Mouse (Mus musculus): Measurements from ENCODE around the gene Mfap1b. TPM values are rescaled to one million over a fixed set of nuclear protein-coding genes. Genes with fewer than 3 reads are reported as not detected.
"Not testable (repeated sequence)": the region's sequence is repeated elsewhere in the genome, so short reads cannot be mapped to it uniquely, and the experiment has no call there.

Gene Mfap1b
- total RNA-seq (2014; fragmentation: Nextera tagmentation): 19.7 and 20.2 TPM in 2 replicates
- 50.0 and 51.3 TPM in 2 replicates for total RNA-seq (2017)

GRCm38 (mm10) chr2:121473301-121474179 is at the start of gene Mfap1b:
Gene Mfap1b, minus strand, starts transcription at chr2:121474067.
- peak; percentile 96 for ATAC-seq (replicated peaks; ENCODE audit: low FRiP score, low TSS enrichment, poor library complexity, severe bottlenecking)

GRCm38 (mm10) chr2:121522830-121523229 is 49.0 kb upstream of the Mfap1b start:
- not testable (repeated sequence) for ATAC-seq (replicated peaks; ENCODE audit: low FRiP score, low TSS enrichment, poor library complexity, severe bottlenecking)

GRCm38 (mm10) chr2:121522006-121522405 is 48.1 kb upstream of the Mfap1b start:
- ATAC-seq (replicated peaks; ENCODE audit: low FRiP score, low TSS enrichment, poor library complexity, severe bottlenecking): peak; percentile 73

DNA sequence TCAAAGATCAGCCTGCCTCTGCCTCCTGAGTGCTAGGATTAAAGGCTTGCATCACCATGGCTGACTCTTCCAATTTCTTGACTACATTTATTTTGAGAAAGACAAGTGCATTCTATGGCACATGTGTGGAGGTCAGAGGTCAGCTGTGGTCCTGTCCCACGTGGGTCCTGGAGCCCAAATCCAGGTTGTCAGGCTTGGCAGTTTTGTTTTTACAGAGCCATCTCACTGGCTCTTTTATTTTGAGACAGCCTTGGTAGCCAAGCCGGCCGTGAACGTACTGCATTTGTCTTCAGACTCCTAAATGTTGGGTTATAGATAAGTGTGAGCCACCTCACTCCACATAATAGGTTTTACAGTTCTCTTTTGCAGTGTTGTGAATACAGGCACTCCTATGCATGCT is 44.8 kb upstream of the Mfap1b start:
- not testable (repeated sequence) for ATAC-seq (replicated peaks; ENCODE audit: low FRiP score, low TSS enrichment, poor library complexity, severe bottlenecking)

DNA sequence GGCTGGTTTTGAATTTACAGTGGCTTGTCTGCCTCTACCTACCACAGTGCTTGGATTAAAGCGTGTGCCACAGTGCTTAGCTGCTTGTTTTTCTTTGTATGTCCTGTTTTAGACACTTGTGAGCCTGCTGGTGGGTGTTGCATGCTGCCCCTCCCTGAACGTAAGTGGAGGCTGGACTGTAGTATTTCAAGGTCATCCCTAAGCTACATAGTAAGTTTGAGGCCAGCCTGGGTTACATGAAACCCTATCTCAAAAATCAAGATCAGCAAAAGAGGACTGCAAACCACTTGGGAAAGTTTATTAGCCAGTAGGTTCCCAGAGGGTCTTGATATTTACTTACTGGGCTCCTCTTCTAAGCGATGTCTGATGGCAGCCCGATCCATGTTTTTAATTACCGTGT is 44.2 kb upstream of the Mfap1b start:
- no peak for ATAC-seq (replicated peaks; ENCODE audit: low FRiP score, low TSS enrichment, poor library complexity, severe bottlenecking)

- ATAC-seq (replicated peaks; ENCODE audit: low FRiP score, low TSS enrichment, poor library complexity, severe bottlenecking): no peak
Measured at GRCm38 (mm10) chr2:121514211-121514610, 40.3 kb upstream of the Mfap1b start.

DNA sequence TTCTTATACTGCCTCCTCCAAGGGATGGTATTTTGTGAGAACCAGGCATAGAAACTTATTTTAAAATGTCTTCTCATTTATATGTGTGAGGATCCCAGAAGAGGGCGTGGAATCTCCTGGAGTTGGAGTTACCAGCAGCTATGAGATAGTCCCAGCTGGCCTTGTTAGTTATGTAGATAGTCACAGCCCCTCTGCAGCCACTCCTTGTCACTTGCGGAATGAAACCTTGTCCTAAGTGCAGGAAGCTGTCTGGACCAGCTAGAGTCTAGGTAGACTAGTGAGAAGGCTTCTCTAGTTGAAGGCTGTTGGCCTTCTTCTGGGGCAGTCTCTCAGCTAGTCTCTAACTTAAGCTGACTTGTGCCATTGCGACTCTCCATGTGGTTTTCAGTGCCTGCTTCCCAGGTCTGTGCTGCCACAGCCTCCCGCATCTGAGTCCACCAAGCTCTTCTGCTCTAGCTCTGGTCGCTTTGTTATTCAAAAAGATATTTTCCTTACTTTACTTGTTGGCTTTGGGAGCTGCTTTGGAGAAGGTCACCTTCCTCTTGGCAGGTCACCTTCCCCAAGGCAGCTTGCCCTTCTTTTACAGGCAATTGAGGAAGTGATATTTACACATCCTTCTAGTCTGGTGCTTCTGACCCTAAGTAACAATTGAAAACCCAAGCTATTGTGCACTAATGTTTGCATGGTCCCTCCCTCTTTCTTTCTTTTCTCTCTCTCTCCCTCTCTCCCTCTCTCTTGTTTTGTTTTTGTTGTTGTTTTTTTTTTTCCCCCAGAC is 39.3 kb upstream of the Mfap1b start:
- ATAC-seq (replicated peaks; ENCODE audit: low FRiP score, low TSS enrichment, poor library complexity, severe bottlenecking): not testable (repeated sequence)

GRCm38 (mm10) chr2:121511401-121511800 is 37.5 kb upstream of the Mfap1b start:
- ATAC-seq (replicated peaks; ENCODE audit: low FRiP score, low TSS enrichment, poor library complexity, severe bottlenecking): no peak

GRCm38 (mm10) chr2:121509584-121509983 is 35.7 kb upstream of the Mfap1b start:
- ATAC-seq (replicated peaks; ENCODE audit: low FRiP score, low TSS enrichment, poor library complexity, severe bottlenecking): 0 out of 2 replicates have a peak, but pooled peaks have one; percentile 38

DNA sequence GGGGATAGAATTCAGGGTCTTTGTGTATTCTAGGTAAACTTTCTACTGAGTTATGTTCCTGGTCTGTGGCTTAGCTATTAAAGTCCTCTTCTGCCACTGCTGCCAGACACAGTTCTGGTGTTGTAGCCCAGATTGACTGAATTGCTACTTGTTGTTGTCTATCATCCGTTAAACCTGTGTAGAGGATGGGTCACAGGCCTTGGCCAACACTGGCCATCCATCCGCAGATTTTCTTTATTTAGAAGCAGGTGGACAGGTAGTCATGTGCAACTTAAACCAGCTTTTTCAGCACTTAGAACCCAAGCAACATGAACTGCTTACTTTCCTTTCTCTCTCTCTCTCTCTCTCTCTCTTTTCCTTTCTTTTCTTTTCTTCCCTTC is 34.1 kb upstream of the Mfap1b start:
- no peak for ATAC-seq (replicated peaks; ENCODE audit: low FRiP score, low TSS enrichment, poor library complexity, severe bottlenecking)

GRCm38 (mm10) chr2:121507173-121507950 is 33.5 kb upstream of the Mfap1b start:
- ATAC-seq (replicated peaks; ENCODE audit: low FRiP score, low TSS enrichment, poor library complexity, severe bottlenecking): no peak

DNA sequence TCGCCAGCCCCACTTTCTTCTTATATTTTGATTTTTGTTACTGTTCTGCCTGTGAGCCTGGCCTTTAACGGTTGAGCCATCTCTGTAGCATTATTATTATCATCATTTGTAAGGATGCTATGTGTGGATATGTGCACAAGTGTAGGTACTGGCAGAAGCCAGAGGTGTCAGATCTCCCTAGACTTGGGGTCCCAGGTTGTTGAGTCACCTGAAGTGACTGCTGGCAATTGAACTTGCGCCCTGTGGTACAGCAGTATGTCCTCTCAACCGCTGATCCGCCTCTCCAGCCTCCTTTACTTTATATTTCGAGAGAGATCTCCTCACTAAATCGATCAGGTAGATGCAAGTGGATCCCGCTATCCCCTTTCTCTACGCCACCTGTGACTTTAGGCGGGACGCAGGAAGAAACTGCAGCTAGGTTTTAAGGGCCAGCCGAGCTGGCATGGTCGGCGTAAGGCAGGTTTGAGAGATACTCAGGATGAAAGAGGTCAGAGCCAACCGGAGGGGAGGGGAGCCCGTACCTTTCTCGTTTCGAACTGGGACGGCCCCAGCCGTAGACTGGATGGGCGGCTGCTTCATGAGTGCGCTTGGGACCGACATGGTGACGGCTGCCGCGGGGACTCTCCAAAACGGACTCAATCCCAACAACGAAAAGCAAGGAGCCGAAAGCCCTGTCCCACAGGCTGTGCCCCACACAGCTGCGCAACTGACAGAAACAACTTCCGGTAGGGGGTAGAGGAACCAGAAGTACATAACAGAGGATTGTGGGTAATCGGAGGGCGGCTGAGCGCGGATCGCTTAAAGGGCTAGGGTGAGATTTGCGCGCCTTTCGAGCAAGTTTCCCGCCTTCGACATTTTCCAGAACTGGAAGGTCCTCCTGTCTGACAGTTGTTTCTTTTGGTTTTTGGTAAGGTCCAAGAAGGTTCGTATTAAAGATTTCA is 32.3 kb upstream of the Mfap1b start, which contains the start of the genes Mfap1a and Wdr76:
Gene Mfap1a, minus strand, starts transcription at position 724 of the 941 bp plus-strand sequence.
Gene Wdr76, plus strand, starts transcription at position 782 of the 941 bp plus-strand sequence.
- ATAC-seq (replicated peaks; ENCODE audit: low FRiP score, low TSS enrichment, poor library complexity, severe bottlenecking): peak; percentile 95

- peak; percentile 51 for ATAC-seq (replicated peaks; ENCODE audit: low FRiP score, low TSS enrichment, poor library complexity, severe bottlenecking)
Measured at GRCm38 (mm10) chr2:121501550-121501949, 27.7 kb upstream of the Mfap1b start.

DNA sequence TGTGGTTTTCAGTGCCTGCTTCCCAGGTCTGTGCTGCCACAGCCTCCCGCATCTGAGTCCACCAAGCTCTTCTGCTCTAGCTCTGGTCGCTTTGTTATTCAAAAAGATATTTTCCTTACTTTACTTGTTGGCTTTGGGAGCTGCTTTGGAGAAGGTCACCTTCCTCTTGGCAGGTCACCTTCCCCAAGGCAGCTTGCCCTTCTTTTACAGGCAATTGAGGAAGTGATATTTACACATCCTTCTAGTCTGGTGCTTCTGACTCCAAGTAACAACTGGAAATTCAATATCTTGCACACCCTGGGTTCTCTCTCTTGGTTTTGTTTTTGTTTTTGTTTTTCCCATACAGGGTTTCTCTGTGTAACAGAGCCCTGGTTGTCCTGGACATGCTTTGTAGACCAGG is 10.5 kb upstream of the Mfap1b start:
- ATAC-seq (replicated peaks; ENCODE audit: low FRiP score, low TSS enrichment, poor library complexity, severe bottlenecking): not testable (repeated sequence)

GRCm38 (mm10) chr2:121483576-121483975 is 9.7 kb upstream of the Mfap1b start:
- no peak for ATAC-seq (replicated peaks; ENCODE audit: low FRiP score, low TSS enrichment, poor library complexity, severe bottlenecking)

DNA sequence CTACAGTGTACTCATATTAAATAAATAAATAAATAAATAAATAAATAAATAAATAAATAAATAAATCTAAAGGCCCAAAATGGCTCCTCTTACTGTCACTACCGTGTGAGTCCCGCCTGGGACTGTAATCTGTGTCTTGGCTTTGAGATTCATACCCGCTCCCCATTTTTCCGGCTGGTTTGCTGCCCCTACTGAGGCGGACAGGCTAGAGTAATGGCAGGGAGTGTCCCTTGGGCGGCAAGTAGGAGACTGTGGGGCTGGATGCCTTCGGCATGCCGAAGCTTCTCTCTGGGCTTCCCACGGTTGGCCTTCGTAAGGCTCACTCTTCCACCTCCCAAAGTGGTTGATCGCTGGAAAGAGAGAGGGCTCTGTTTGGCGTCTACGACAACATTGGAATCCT is 7.0 kb upstream of the Mfap1b start:
- peak; percentile 32; the same call in 1 of the 2 replicates for ATAC-seq (replicated peaks; ENCODE audit: low FRiP score, low TSS enrichment, poor library complexity, severe bottlenecking)

GRCm38 (mm10) chr2:121480498-121480897 is 6.6 kb upstream of the Mfap1b start:
- ATAC-seq (replicated peaks; ENCODE audit: low FRiP score, low TSS enrichment, poor library complexity, severe bottlenecking): peak; percentile 70

DNA sequence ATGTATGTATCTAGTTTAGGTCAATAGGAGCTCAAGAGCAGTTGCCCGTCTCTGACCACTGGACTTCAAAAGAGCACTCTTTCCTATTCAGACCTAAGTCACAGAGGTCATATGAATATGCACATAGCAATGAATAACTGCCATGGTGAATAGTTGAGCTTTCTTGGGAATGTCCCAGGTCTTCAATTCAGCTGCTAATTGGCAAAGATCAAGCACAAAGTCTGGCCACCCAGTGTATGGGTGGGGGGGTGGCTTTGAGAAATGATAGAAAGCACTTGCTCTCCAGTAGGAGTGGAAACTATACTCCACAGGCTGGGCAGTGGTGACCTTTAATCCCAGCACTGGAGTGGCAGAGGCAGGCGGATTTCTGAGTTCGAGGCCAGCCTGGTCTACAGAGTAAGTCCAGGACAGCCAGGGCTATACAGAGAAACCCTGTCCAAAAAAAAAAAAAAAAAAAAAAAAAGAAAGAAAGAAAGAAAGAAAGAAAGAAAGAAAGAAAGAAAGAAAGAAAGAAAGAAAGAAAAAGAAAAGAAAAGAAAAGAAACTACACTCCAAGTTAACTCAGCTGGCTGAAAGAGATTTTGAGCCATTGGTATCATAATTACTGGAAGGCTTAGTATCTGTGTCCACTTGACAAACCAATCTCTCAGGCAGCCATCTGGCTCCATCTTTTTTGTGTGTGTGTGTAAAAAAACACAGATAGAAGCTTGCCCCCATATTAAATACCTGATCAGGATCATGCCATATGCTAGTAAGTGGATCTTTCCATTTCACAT is 3.8 kb upstream of the Mfap1b start:
- ATAC-seq (replicated peaks; ENCODE audit: low FRiP score, low TSS enrichment, poor library complexity, severe bottlenecking): no peak

Data from megakaryocyte-erythroid progenitor cell, adult 5-6 weeks (primary cell).